Mouse (Mus musculus) olfactory bulb, adult 2 months (tissue): ENCODE data around the gene Disp1. TPM values are rescaled to one million over a fixed set of nuclear protein-coding genes. Genes with fewer than 3 reads are reported as not detected.

Experiments used
- H3K27ac ChIP-seq: fragments of 200-500 bp; 2 replicates; pipeline ENCODE4 v1.5.1; 2012; ENCODE audit warnings: low read depth, low read length; ENCODE audit not compliant: insufficient read depth
- H3K4me1 ChIP-seq: fragments of 200-500 bp; 2 replicates; pipeline ENCODE4 v1.6.1; 2012; ENCODE audit warnings: low read length; ENCODE audit not compliant: control insufficient read depth, insufficient read depth
- H3K4me3 ChIP-seq: fragments of 200-500 bp; 2 replicates; pipeline ENCODE4 v1.5.1; 2012; ENCODE audit warnings: mild to moderate bottlenecking, low read depth, low read length, moderate library complexity; ENCODE audit not compliant: insufficient read depth
- CTCF ChIP-seq: fragments of 200-500 bp; IDR thresholded peaks from 2 replicates; pipeline ENCODE4 v1.5.1; 2012; ENCODE audit warnings: low read depth, mild to moderate bottlenecking, low read length, moderate library complexity; ENCODE audit not compliant: insufficient read depth
- POLR2A ChIP-seq: fragments of 200-500 bp; IDR thresholded peaks from 2 replicates; pipeline ENCODE4 v1.6.1; 2012; ENCODE audit warnings: mild to moderate bottlenecking, low read depth, low read length, moderate library complexity; ENCODE audit not compliant: insufficient read depth
- WGBS: fragments of 180-500 bp; shearing (Covaris S2); methylation state at CpG from one replicate; pipeline ENCODE4 v1.1.7; 2018; 5-methylcytosine and 5-hydroxymethylcytosine counted together
- polyA plus RNA-seq: library from polyadenylated mRNA; stranded (reverse); fragments of >200 nt; gene quantifications from 2 replicates; pipeline ENCODE4 v1.2.4, GENCODE M21; 2012; ENCODE audit warnings: low replicate concordance; ENCODE audit not compliant: missing spikeins, insufficient read depth, insufficient read length

The Disp1 gene
- polyA plus RNA-seq, 1 experiment = not detected

GRCm38 (mm10) chr1:183237901-183238300, 16.6 kb upstream of the Disp1 start:
- TF ChIP-seq CTCF (no peak), POLR2A (no peak)
- Histone ChIP-seq H3K4me3 (no peak overlapping the region), H3K27ac (no peak overlapping the region), H3K4me1 (no peaks in the 10 kb centered on the region)
- WGBS = 18% methylated on average over 2 of the region's 2 CpGs

GRCm38 (mm10) chr1:183236460-183236859, 15.1 kb upstream of the Disp1 start:
- Histone ChIP-seq H3K27ac (no peak overlapping the region), H3K4me3 (no peak overlapping the region), H3K4me1 (no peaks in the 10 kb centered on the region)
- 88% methylated on average over 5 of the region's 5 CpGs for WGBS
- no peak for TF ChIP-seq POLR2A
- TF ChIP-seq CTCF = no peak

DNA sequence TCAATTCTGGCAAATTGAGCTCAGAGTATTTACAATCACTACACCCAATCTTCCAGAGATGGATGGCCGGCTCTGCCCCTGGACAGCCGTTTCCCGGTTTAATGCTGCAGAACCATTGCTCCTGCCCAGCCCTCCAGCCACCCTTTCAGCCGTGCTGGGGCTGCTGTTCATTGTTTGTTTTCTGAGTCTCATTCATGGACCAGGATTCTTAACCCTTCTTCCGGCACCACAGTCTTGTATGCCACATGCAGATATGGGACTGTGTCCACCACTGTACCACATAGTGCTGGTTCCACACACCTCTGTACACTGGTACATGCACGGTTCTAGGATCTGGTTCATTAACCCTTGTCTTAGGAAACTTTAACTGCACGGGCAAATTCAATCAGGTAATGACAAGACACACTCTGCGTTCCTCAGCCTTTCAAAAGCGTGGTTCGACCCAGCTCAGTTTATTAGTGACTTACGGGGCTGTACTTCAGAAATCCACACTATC, 12.4 kb upstream of the Disp1 start:
- no peaks in the 10 kb centered on the region for H3K4me1 ChIP-seq
- H3K27ac ChIP-seq = no peak overlapping the region
- no peak overlapping the region for H3K4me3 ChIP-seq
- 86% methylated on average over 11 of the region's 11 CpGs for WGBS
- TF ChIP-seq POLR2A (no peak), CTCF (no peak)

DNA sequence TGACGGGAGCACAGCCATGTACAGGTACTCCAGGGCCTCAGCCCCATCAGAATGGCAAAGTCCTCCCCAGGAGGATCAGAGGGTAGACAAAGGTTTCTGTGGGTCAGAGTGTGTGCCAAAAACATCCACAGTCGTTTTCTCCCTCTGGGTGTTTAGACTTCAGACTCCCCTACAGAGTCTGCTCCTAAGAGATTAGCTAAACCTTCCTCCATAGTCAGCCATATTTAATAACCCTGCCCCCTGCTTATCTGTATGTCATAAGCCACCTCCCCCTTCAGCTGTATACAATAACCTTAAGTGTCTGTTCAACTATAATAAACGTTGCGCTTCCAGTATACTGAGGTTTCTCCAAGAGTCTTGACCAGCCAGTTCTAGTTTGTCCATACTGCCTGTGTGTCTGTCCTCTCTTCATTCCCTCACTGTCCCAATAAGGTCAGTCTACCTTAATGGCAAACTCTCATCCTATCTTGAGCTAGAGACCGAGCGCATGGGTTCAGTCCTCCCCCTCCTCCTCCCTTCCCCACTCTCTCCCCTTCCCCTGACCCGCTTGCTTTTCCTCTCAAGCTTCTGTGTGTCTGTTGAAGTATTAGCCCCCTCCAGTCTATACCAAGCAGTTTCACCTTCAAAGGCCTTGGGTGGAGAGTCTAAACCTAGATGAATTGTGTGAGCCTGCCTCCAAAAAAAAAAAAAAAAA, 11.8 kb upstream of the Disp1 start:
- Histone ChIP-seq H3K4me1 (no peaks in the 10 kb centered on the region), H3K27ac (no peak overlapping the region), H3K4me3 (no peak overlapping the region)
- no peak for TF ChIP-seq CTCF
- no peak for TF ChIP-seq POLR2A
- WGBS = 88% methylated on average over 7 of the region's 7 CpGs

- no peak overlapping the region for H3K4me3 ChIP-seq
- no peak overlapping the region for H3K27ac ChIP-seq
- 84% methylated on average over 7 of the region's 7 CpGs for WGBS
- TF ChIP-seq CTCF (no peak), POLR2A (no peak)
- H3K4me1 ChIP-seq = no peaks in the 10 kb centered on the region
These were observed 6.1 kb upstream of the Disp1 start for GRCm38 (mm10) chr1:183227469-183227868.

GRCm38 (mm10) chr1:183219021-183219420, 2.3 kb downstream of the Disp1 start:
- H3K4me3 ChIP-seq = no peak overlapping the region
- WGBS = 89% methylated on average over 6 of the region's 6 CpGs
- TF ChIP-seq POLR2A (no peak), CTCF (no peak)

DNA sequence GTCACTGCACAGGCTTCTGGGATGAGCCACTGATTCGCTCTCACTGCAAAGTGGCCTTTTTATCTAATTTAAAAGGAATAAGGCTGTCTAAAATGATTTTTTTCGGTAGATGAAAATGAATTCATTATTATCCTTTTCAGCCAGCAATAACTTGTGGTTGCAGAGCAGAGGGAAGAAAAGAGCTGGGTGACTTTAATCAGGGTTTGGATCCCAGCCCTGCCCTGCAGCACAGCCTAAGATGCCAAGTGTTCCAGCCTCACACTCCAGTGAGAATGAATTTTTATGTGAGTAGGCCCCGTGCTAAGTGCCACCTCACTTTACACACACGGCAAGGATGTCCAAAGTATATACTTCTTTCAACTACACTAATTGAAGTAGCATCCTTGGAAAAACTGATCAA, 4.6 kb downstream of the Disp1 start:
- H3K4me3 ChIP-seq = no peak overlapping the region
- no peak for TF ChIP-seq POLR2A
- TF ChIP-seq CTCF = no peak
- H3K27ac ChIP-seq = no peak overlapping the region
- H3K4me1 ChIP-seq = peaks cover 8% of the 10 kb centered on the region
- 57% methylated on average over 4 of the region's 4 CpGs for WGBS

More at GRCm38 (mm10) chr1:183219021-183219420, 2.3 kb downstream of the Disp1 start:
- H3K27ac ChIP-seq = no peak overlapping the region
- peaks cover 5% of the 10 kb centered on the region for H3K4me1 ChIP-seq

DNA sequence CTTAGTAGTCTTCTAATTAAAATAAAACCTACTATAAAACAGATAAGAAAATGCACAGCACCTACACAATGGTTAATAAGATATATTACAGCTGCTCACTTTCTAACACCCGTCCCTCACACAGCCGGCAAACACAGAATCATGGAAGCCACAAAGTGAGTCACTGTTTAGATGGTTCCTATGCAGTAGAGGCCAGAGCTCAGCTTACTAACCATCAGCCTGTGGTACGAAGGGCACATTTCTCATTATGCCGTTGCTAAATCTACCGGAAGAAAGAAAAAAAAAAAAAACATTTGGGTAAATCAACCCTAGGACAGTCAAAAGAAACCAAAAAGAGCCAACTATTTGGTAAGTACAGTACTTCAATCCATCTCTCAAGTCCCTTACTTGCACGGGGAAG, 5.6 kb downstream of the Disp1 start:
- no peak overlapping the region for H3K27ac ChIP-seq
- no peak overlapping the region for H3K4me3 ChIP-seq
- H3K4me1 ChIP-seq = peaks cover 6% of the 10 kb centered on the region; the same call in 1 of the 2 replicates
- TF ChIP-seq POLR2A = no peak
- WGBS = 82% methylated on average over 6 of the region's 6 CpGs

DNA sequence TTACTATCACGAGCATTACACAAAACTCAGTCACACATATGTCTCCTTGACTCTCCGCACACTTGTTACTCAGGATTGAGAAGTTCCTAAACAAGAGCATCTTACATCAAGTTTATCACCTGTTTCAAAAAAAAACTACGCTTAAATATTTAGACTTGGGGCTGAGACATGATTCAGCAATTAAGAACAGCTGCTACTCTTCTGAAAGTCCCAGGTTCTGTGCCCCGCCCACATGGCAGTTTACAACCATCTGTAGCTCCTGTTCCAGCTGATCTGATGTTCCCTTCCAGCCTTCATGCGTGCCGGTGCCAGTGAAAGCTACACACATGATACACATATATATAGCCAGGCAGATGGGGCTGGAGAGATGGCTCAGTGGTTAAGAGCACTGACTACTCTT, 7.5 kb downstream of the Disp1 start:
- no peak overlapping the region for H3K27ac ChIP-seq
- no peak overlapping the region for H3K4me3 ChIP-seq
- 94% methylated on average over 6 of the region's 6 CpGs for WGBS
- TF ChIP-seq CTCF = no peak
- no peak for TF ChIP-seq POLR2A
- peaks cover 6% of the 10 kb centered on the region; the same call in 1 of the 2 replicates for H3K4me1 ChIP-seq
